Mouse (Mus musculus): ENCODE results near the gene Spaca4.
A peak's percentile ranks its signal among the peaks of the same experiment; 100 is the strongest.

Gene Spaca4

DNA sequence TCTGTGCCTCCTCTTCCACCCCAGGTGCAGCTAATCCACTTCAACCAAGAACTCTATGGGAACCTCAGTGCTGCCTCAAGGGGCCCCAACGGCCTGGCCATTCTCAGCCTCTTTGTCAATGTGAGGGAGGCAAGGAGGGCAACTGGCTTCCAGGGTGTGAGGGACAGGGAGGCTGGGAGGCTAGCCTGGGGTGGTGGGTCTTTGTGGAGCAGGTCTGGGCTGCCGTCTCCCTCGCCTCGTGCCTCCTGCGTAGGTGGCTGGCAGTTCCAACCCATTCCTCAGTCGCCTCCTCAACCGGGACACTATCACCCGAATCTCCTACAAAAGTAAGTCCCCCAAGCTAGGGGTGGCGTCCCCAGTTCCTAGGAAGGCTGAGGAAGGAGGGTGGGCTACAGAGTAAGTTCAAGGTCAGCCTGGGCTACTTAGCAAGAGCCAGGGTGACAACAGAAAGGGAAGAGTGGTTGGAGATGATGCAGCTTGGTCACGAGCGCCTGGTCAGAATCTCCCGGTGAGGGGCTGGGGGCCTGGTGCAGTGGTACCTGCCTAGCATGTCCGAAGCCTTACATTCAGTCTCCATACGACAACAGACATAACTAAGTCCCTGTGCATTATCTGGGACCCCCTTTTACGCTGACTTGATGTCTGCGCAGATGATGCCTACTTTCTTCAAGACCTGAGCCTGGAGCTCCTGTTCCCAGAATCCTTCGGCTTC is 22.6 kb downstream of the Spaca4 start:
- no peak for DNase-seq (ENCODE audit: low read depth, low spot score)
- Histone ChIP-seq H3K36me3 (ENCODE audit: control insufficient read depth, insufficient read depth, low read length, poor library complexity, severe bottlenecking) (no peaks in the 10 kb centered on the region), H3K27me3 (ENCODE audit: control insufficient read depth, insufficient read depth, low read length, poor library complexity, severe bottlenecking) (no peaks in the 10 kb centered on the region)

DNA sequence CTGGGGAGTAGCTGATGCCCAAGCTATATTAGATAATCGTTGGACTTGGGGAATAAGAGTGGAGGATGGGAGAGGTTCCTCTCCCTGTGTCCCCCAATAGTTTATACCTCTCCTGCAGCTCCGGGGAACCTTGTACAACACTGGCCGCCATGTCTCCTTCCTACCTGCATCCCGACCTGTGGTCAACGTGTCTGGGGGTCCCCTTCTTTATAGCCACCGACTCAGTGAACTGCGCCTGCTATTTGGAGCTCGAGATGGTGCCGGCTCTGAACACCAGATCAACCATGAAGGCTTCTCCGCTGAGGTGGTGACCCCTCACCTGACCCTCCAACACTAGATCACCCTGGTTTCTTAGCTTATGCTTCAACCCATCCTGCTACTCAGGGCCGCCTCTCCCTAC is 23.3 kb downstream of the Spaca4 start:
- Histone ChIP-seq H3K27me3 (ENCODE audit: control insufficient read depth, insufficient read depth, low read length, poor library complexity, severe bottlenecking) (no peaks in the 10 kb centered on the region), H3K36me3 (ENCODE audit: control insufficient read depth, insufficient read depth, low read length, poor library complexity, severe bottlenecking) (no peaks in the 10 kb centered on the region)
- no peak for DNase-seq (ENCODE audit: low read depth, low spot score)

DNA sequence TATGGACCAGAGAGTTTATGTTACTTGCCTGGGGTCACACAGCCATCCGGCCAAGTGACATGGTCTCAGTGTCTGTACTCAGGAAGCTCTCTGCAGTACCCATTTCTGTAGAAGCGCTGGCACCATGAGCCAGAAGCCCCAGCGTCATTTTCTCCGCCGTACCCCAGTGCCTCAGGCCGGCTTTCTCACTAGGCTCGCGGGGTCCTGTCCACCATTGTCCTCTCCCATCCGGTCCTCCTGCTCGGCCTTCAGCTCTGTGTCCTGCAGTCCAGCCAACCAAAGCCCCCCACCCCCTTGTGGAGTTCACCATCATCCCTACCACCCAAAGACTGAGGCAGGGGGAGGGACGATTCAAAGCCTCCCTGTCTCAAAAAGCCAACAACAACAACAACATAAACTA is 24.0 kb downstream of the Spaca4 start:
- DNase-seq (ENCODE audit: low read depth, low spot score), result no peak
- H3K36me3 ChIP-seq (ENCODE audit: control insufficient read depth, insufficient read depth, low read length, poor library complexity, severe bottlenecking), result no peaks in the 10 kb centered on the region
- no peaks in the 10 kb centered on the region for H3K27me3 ChIP-seq (ENCODE audit: control insufficient read depth, insufficient read depth, low read length, poor library complexity, severe bottlenecking)

DNA sequence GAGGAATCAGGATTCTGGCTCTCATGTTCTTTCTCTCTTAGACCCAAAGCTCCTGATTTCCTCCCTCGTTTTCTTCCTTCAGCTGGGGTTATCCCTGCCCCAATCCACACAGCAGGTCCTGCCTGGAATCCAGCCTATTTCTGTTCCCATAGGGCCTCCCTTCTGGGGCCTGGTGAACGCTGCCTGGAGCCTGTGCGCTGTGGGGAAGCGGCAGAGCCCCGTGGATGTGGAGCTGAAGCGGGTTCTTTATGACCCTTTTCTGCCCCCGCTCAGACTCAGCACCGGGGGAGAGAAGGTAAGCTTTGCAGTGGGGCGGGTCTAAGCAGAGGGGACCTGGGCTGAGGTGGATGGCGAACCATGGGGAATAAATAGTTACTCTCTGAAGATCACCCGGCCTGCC is 24.5 kb downstream of the Spaca4 start:
- H3K27me3 ChIP-seq (ENCODE audit: control insufficient read depth, insufficient read depth, low read length, poor library complexity, severe bottlenecking), result no peaks in the 10 kb centered on the region
- H3K36me3 ChIP-seq (ENCODE audit: control insufficient read depth, insufficient read depth, low read length, poor library complexity, severe bottlenecking), result no peaks in the 10 kb centered on the region
- DNase-seq (ENCODE audit: low read depth, low spot score), result no peak

DNA sequence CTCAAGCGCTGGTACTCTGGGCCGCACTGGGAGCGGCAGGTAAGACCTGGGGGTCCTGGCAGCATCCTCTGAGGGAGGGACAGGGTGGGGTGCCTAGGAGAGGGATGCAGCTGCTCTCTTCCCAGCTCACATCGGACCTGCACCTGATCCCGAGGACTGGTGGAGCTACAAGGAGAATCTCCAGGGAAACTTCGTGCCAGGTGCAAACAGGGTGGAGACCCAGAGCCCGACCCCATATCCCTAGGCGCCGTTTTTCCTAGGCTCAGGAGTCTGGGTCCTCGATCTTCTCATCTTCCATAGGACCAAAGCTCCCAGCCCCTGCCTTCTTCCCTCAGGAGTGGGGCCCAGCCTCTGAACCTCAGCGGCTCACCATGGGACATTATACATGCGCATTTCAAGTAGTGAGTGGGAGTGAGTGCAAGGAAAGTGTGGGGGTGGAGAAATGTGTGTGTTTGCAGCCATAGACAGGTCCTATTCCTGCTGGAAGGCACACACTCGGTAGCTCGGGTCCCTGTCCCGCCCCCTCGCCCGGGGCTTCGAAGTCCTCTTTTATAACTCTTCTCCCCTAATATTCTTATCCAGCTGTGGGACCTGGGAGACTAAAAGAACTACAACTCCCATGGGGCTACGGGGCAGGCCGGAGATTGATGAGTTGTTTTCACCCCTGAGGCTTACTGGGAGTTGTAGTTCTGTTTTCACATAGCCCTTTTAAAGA is 25.2 kb downstream of the Spaca4 start:
- DNase-seq (ENCODE audit: low read depth, low spot score), result peak; percentile 78
- no peaks in the 10 kb centered on the region for H3K36me3 ChIP-seq (ENCODE audit: control insufficient read depth, insufficient read depth, low read length, poor library complexity, severe bottlenecking)

DNA sequence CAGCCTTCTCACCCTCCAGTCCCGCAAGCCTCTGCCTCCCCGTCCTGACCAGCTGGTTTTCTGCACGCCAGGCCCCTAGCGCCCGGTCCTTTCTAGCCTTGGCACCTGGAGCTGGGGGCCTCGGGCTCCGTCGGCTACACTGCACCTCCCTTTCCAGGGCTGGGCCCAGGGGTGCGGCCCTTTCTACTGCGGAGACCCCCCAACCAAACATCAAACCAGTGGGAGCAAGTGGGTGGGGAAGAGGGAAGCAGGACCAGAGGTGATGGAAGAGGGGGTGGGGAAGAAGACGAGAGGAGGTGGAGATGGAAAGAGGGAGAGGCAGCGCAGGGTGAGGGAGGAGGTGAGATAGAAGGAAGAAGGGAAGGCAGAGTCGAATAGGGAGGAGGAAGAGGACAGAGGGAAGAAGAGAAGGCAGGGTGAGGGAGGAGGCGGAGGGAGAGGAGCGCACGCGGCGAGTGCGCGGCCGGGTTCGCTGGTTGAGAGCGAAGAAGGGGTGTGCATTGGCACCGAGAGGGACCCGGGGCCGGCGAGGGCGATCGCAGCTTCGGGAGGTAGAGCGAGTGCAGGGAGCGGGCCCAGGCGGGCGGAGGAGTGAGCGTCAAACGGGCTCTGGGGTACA is 26.0 kb downstream of the Spaca4 start, which contains the start of gene Car11:
Gene Car11 (plus strand): TSS at position 321 of the 619 bp plus-strand sequence.
- no peak for DNase-seq (ENCODE audit: low read depth, low spot score)
- H3K36me3 ChIP-seq (ENCODE audit: control insufficient read depth, insufficient read depth, low read length, poor library complexity, severe bottlenecking), result no peaks in the 10 kb centered on the region
- H3K27me3 ChIP-seq (ENCODE audit: control insufficient read depth, insufficient read depth, low read length, poor library complexity, severe bottlenecking), result no peaks in the 10 kb centered on the region

More for the DNA sequence above, 25.2 kb downstream of the Spaca4 start:
- H3K27me3 ChIP-seq (ENCODE audit: control insufficient read depth, insufficient read depth, low read length, poor library complexity, severe bottlenecking), result no peaks in the 10 kb centered on the region

DNA sequence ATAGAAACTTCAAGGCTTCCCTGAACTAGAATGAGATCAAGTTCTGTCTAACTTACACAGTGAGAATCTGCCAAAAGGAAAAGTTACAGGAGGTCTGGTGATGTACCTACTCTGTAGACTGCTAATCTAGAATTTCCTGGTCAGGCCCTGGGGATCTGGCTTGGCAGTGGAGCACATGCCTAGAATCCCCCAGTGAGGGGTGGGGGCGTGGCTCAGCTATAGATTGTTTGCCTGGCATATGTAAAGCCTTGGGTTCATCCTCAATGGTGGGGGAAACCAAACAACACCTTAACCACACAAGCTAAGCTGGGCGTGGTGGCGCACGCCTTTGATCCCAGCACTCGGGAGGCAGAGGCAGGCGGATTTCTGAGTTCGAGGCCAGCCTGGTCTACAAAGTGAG is 27.7 kb downstream of the Spaca4 start:
- DNase-seq (ENCODE audit: low read depth, low spot score), result no peak
- Histone ChIP-seq H3K27me3 (ENCODE audit: control insufficient read depth, insufficient read depth, low read length, poor library complexity, severe bottlenecking) (no peaks in the 10 kb centered on the region), H3K36me3 (ENCODE audit: control insufficient read depth, insufficient read depth, low read length, poor library complexity, severe bottlenecking) (no peaks in the 10 kb centered on the region)

DNA sequence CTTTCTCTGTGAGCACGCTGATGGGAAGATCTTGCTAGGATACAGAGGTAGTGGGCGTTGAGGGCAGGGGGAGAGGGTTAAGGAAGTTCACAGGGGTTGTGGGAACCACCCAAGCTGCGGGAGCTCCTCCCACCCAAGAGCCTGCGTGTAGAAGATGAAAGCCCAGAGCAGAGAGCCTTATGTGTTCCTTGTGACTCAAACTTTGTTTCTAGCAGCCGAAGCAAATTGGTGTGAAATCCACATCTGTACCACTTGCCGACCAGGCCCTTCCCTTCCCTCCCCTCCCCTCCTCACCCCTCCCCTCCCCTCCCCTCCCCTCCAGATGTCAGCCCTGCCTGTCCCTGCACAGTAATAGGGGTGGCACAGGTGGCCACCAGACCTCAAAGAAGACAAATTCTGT is 30.5 kb downstream of the Spaca4 start:
- H3K36me3 ChIP-seq (ENCODE audit: control insufficient read depth, insufficient read depth, low read length, poor library complexity, severe bottlenecking), result no peaks in the 10 kb centered on the region
- no peak for DNase-seq (ENCODE audit: low read depth, low spot score)

DNA sequence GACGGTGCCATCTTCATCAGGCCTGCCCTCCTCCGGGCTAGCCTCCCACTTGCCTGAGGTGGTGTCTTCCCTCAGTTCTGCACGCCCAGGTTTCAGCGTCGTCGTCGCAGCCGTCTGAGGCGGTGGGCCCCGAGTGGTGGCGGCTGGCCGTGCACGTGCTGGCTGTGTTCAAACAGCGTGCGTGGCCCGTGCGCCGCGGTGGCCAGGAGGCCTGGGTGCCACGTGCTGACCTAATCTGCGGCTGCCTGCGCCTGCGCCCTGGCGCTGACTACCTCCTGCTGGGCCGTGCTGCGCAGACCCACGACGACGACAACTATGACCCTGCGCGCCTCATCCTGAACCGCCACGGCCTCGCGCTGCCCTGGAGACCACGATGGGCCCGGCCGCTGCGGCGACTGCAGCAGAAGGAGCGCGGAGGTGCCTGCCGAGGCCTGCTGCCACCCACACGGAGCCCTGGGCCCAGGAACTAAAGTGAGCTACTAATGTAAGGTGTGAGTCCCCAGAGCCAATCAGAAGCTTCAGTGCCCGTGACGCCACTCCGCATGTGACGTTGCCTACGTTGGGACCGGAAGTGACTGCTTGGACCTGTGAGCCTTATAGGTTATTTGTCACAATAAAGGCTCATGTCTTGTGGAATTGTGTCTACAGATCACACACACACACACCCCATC is 31.6 kb downstream of the Spaca4 start, which contains the start of gene Sec1:
Gene Sec1 (minus strand): TSS at position 482 of the 671 bp plus-strand sequence.
- H3K36me3 ChIP-seq (ENCODE audit: control insufficient read depth, insufficient read depth, low read length, poor library complexity, severe bottlenecking), result no peaks in the 10 kb centered on the region
- no peak for DNase-seq (ENCODE audit: low read depth, low spot score)
- H3K27me3 ChIP-seq (ENCODE audit: control insufficient read depth, insufficient read depth, low read length, poor library complexity, severe bottlenecking), result no peaks in the 10 kb centered on the region

More for the DNA sequence above, 30.5 kb downstream of the Spaca4 start:
- no peaks in the 10 kb centered on the region for H3K27me3 ChIP-seq (ENCODE audit: control insufficient read depth, insufficient read depth, low read length, poor library complexity, severe bottlenecking)

DNA sequence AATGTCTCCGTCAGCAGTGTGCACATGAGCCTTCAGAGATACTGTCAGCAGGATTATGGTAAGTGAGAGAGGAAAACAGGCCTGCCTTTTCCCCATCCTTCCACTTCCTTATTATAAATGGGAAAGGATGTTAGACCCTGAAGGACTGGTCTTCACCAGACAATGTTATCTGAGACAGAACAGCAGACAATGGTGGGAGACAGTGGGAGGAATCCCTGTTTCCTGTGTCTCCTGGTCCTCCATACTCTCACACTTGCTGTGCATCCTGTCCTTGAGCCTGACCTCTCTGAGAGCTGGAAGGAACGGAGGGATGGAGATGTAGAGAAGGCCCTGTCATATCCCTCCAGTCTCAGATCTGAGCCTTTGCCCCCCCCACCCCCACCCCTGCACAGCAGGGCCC is 33.2 kb downstream of the Spaca4 start:
- no peaks in the 10 kb centered on the region for H3K36me3 ChIP-seq (ENCODE audit: control insufficient read depth, insufficient read depth, low read length, poor library complexity, severe bottlenecking)
- H3K27me3 ChIP-seq (ENCODE audit: control insufficient read depth, insufficient read depth, low read length, poor library complexity, severe bottlenecking), result no peaks in the 10 kb centered on the region
- no peak for DNase-seq (ENCODE audit: low read depth, low spot score)

DNA sequence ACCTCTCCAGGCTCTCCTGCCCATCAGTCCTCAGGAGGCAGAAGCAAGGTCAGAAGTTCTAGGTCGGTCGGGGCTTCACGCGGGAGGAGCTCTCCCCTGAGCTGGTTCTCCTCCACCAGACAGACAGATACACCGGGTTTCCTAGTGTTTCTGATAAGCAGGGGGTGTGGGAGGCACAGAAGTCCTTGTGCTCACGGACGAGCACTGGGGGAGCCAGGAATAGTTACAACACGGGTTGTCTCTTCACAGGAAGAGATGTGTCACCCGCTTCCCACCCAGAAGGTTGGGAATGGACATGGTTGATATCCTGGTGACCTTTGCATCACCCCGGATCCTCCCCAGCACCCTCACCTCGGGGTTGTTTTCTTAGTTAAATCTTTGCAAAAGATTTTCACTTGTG is 35.8 kb downstream of the Spaca4 start:
- H3K27me3 ChIP-seq (ENCODE audit: control insufficient read depth, insufficient read depth, low read length, poor library complexity, severe bottlenecking), result no peaks in the 10 kb centered on the region
- no peak for DNase-seq (ENCODE audit: low read depth, low spot score)
- H3K36me3 ChIP-seq (ENCODE audit: control insufficient read depth, insufficient read depth, low read length, poor library complexity, severe bottlenecking), result no peaks in the 10 kb centered on the region

DNA sequence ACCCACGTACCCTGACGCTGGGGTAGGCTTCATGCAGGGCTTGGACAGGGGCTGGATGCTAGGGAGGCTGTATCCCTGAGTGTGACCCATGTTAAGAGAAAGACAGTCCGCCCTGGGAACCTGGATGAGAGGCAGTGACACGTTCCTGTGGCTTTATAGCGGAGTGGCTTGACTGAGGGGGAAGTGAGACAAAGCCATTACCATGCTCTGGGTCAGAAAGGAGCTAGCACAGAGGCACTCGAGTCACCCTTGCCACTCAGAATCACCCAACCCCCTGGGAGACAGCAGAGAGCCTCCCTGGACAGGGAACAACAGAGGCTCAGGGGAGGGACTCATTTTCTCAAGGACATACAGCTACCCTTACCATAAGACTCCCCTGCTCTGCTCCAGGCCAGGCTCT is 36.5 kb downstream of the Spaca4 start:
- H3K27me3 ChIP-seq (ENCODE audit: control insufficient read depth, insufficient read depth, low read length, poor library complexity, severe bottlenecking), result no peaks in the 10 kb centered on the region
- H3K36me3 ChIP-seq (ENCODE audit: control insufficient read depth, insufficient read depth, low read length, poor library complexity, severe bottlenecking), result no peaks in the 10 kb centered on the region
- DNase-seq (ENCODE audit: low read depth, low spot score), result no peak

DNA sequence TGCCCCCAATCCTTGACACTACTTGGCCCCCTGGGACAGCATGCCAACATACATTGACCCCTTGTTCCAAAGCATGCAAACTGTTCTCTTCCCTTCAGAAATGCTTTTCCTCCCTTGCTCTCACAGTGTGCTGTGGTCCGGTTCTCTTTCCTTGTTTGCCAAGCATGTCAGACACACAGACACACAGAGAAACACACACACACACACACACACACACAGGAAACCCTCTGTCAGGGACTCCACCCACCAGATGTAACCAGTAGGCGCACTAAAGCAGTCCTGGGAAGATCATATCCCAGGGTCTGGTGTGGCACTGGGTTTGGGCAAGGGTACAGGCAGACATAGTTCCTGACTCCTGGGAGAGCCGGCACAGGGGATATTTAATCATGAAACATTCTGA is 38.8 kb downstream of the Spaca4 start:
- Histone ChIP-seq H3K27me3 (ENCODE audit: control insufficient read depth, insufficient read depth, low read length, poor library complexity, severe bottlenecking) (no peaks in the 10 kb centered on the region), H3K36me3 (ENCODE audit: control insufficient read depth, insufficient read depth, low read length, poor library complexity, severe bottlenecking) (no peaks in the 10 kb centered on the region)
- DNase-seq (ENCODE audit: low read depth, low spot score), result no peak

DNA sequence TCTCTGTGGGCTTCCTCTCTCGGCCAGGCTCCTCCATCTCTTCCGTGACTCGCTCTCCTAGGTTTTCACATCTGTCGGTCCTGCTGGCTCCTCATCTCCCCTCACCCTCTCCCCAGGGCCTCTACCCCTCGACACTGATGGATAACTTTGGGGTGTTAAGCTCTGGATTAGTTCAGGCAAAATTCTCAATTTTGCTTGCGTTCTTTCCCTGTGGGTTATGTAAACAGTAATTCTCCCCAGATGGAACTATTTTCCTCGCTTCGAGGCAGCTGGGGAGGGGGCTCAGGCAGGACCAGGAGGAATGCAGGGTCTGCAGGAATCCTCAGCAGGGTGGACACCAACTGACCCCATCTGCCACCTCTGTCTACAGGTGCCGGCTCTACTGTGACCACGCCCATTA is 39.8 kb downstream of the Spaca4 start:
- Histone ChIP-seq H3K36me3 (ENCODE audit: control insufficient read depth, insufficient read depth, low read length, poor library complexity, severe bottlenecking) (no peaks in the 10 kb centered on the region), H3K27me3 (ENCODE audit: control insufficient read depth, insufficient read depth, low read length, poor library complexity, severe bottlenecking) (no peaks in the 10 kb centered on the region)
- no peak for DNase-seq (ENCODE audit: low read depth, low spot score)

All from splenic B cell, adult 2 months (primary cell).